Mouse (Mus musculus): ENCODE results near the gene Gsta3. TPM values are rescaled to one million over a fixed set of nuclear protein-coding genes. Genes with fewer than 3 reads are reported as not detected.

Gene Gsta3
- total and polyA plus RNA-seq, 2 experiments from 2014 or later: 0.31 to 0.74 TPM

DNA sequence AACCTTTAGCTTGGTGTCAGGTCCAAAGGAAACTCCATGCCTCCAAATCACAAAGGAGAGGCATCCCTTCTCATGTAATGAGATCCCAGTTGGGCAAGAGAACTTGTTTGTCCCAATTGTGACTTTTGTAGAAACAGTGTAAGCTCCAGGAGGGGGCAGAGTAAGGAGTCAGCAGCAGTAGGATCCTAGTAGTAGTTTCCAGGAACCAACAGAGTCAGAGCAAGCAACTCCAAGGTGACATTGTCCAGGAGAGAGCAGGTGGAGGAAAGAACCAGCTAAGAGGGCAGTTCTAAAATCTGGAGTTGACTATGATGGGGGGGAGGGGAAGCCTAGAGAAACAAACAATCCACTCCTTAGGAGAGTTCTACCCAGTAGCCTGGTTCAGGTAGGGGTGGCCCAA, 7.5 kb downstream of the Gsta3 start:
- Histone ChIP-seq H3K27me3 (ENCODE audit: insufficient read depth, low read length) (no peaks in the 10 kb centered on the region), H3K4me2 (ENCODE audit: low read depth, low read length) (no peak overlapping the region), H3K9ac (replicated peaks; ENCODE audit: low read length) (no peak overlapping the region), H3K9me3 (ENCODE audit: low read length) (no peaks in the 10 kb centered on the region), H3K36me3 (ENCODE audit: insufficient read depth, low read length) (no peaks in the 10 kb centered on the region), H3K27ac (no peak overlapping the region), H3K4me1 (ENCODE audit: insufficient read depth, low read length) (no peaks in the 10 kb centered on the region), H3K4me3 (ENCODE audit: low read length) (no peak overlapping the region)
- ATAC-seq (no peak), DNase-seq (ENCODE audit: low spot score) (no peak)
- TF ChIP-seq CTCF (IDR thresholded peaks at IDR 0.05; ENCODE audit: low read depth): no peak

DNA sequence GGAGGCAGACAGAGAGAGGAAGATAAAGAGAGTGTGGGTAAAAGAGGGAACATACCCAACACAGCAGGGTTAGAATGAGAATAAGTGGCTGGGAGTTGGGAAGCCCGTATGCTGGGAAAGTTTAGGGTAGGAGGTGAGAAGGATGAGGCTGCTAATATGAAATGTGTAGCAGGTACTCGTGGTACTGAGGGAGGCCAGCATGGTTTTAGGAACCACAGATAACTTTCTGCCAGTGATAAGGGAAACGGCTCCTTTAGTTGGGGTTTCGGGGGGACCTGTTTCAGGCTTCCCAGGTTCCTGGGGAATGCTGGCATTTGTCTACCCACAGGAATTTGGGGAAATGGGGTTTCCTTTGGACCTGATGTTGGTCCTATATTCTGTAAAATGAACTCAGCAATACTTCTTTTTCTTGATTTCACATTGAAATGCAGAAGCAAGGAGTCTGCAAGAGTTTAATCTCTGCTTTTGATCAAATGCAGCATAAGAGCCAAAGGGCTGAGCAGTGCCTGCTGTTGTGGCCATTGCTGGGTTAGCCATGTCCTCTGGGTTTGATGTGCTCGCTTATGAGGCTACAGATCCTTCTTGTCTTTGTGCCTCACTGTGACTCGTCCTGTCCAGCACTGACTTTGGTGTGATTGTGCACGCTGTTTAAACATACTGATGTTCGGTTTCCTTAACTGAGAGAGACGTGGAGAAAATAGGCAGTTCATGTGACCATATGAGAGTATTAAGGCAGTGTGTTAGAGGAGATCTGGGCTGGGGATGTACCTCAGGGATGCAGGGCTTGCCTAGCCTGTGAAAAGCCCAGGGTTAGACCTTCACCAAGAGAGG, 8.4 kb downstream of the Gsta3 start:
- WGBS: 87% methylated on average over 9 of the region's 9 CpGs
- no peaks in the 10 kb centered on the region for H3K4me1 ChIP-seq (ENCODE audit: insufficient read depth, low read length)
- H3K27ac ChIP-seq: no peak overlapping the region
- H3K27me3 ChIP-seq (ENCODE audit: insufficient read depth, low read length): no peaks in the 10 kb centered on the region
- no peaks in the 10 kb centered on the region for H3K36me3 ChIP-seq (ENCODE audit: insufficient read depth, low read length)
- no peak for ATAC-seq
- DNase-seq (ENCODE audit: low spot score): no peak
- no peak for TF ChIP-seq CTCF (IDR thresholded peaks at IDR 0.05; ENCODE audit: low read depth)
- no peak overlapping the region for H3K4me3 ChIP-seq (ENCODE audit: low read length)
- no peak overlapping the region for H3K9ac ChIP-seq (replicated peaks; ENCODE audit: low read length)
- no peak overlapping the region for H3K4me2 ChIP-seq (ENCODE audit: low read depth, low read length)
- H3K9me3 ChIP-seq (ENCODE audit: low read length): no peaks in the 10 kb centered on the region

DNA sequence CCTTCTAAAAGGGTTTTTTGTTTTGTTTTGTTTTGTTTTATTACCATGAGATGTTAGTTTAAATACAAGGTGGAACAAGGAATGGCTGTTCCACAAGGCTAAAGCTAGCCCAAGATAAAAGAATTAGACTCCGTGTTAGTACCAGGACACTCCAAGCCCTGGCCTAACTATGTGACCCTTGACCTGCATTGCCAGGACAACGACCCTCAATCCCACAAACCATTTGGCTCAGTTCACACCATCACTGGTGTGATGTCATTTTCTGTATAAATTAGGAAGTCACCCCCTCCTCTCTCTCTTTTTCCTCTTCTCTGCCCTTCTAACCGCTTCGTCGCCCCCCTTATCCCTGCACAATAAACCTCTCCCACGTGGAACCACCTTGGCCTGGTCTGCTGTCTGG, 11.3 kb downstream of the Gsta3 start:
- Histone ChIP-seq H3K4me2 (ENCODE audit: low read depth, low read length) (no peak overlapping the region), H3K27me3 (ENCODE audit: insufficient read depth, low read length) (no peaks in the 10 kb centered on the region), H3K27ac (no peak overlapping the region), H3K9ac (replicated peaks; ENCODE audit: low read length) (no peak overlapping the region), H3K4me1 (ENCODE audit: insufficient read depth, low read length) (no peaks in the 10 kb centered on the region), H3K36me3 (ENCODE audit: insufficient read depth, low read length) (no peaks in the 10 kb centered on the region), H3K4me3 (ENCODE audit: low read length) (no peak overlapping the region), H3K9me3 (ENCODE audit: low read length) (no peaks in the 10 kb centered on the region)
- ATAC-seq (no peak), DNase-seq (ENCODE audit: low spot score) (no peak)
- no peak for TF ChIP-seq CTCF (IDR thresholded peaks at IDR 0.05; ENCODE audit: low read depth)
- 31% methylated on average over 6 of the region's 6 CpGs for WGBS

DNA sequence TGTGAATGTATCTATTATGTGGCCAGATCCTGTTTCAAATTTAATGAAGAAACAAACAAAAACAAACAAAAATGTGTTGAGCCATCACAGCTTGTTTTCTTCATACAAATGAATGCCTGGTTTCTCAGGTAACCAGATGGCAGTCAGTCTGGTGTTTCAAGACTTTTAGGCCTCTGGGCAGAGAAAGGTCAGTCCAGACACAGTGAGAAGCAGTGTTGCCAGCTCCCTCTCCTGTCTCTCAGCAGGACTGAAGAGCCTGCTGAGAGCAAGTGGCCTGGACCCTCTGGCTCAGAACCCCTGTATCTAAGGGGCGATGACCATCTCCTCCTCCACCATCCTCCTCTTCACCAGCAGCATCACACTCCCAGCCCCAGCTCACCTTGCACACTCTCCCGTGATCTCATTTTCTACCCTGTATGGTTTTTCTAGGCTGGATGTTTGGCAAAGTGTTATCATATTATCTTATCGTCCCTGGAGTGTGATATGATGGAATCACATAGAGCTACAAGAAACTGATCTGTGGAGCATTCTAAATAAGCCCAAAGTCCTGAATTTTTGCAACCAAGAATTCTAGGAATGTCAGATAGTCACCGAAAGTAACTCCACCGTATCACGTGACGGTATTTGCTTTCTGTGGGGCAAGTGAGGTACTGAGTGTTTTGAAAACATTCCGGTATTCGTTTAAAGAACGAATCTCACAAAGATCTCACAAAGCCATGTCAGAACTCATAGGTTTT, 12.3 kb downstream of the Gsta3 start:
- Histone ChIP-seq H3K27ac (no peak overlapping the region), H3K27me3 (ENCODE audit: insufficient read depth, low read length) (no peaks in the 10 kb centered on the region), H3K36me3 (ENCODE audit: insufficient read depth, low read length) (no peaks in the 10 kb centered on the region), H3K9me3 (ENCODE audit: low read length) (no peaks in the 10 kb centered on the region), H3K9ac (replicated peaks; ENCODE audit: low read length) (no peak overlapping the region), H3K4me3 (ENCODE audit: low read length) (no peak overlapping the region), H3K4me2 (ENCODE audit: low read depth, low read length) (no peak overlapping the region), H3K4me1 (ENCODE audit: insufficient read depth, low read length) (no peaks in the 10 kb centered on the region)
- no peak for TF ChIP-seq CTCF (IDR thresholded peaks at IDR 0.05; ENCODE audit: low read depth)
- ATAC-seq (no peak), DNase-seq (ENCODE audit: low spot score) (no peak)
- WGBS: 90% methylated on average over 10 of the region's 10 CpGs

DNA sequence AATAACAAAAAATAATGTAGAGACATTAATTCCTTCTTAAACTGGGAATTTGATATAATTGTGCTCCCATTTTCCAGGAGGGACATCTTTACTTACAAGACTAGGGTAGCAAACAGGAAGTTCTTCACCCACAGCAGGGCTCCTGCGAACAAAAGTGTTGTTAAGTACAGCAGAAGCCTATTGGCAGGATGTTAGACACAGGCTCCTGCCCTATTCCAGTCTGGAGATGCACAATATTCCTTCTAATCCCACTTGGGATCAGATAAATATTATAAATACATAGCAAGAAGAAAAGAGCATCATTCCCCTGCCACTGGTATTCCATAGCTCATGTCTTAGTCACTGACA, 12.9 kb downstream of the Gsta3 start:
- no peak overlapping the region for H3K4me3 ChIP-seq (ENCODE audit: low read length)
- no peaks in the 10 kb centered on the region for H3K27me3 ChIP-seq (ENCODE audit: insufficient read depth, low read length)
- H3K9me3 ChIP-seq (ENCODE audit: low read length): no peaks in the 10 kb centered on the region
- 94% methylated on average over 1 of the region's 1 CpGs for WGBS
- H3K4me2 ChIP-seq (ENCODE audit: low read depth, low read length): no peak overlapping the region
- DNase-seq (ENCODE audit: low spot score) (no peak), ATAC-seq (no peak)
- H3K4me1 ChIP-seq (ENCODE audit: insufficient read depth, low read length): no peaks in the 10 kb centered on the region
- no peak overlapping the region for H3K27ac ChIP-seq
- TF ChIP-seq CTCF (IDR thresholded peaks at IDR 0.05; ENCODE audit: low read depth): no peak
- no peaks in the 10 kb centered on the region for H3K36me3 ChIP-seq (ENCODE audit: insufficient read depth, low read length)
- H3K9ac ChIP-seq (replicated peaks; ENCODE audit: low read length): no peak overlapping the region

DNA sequence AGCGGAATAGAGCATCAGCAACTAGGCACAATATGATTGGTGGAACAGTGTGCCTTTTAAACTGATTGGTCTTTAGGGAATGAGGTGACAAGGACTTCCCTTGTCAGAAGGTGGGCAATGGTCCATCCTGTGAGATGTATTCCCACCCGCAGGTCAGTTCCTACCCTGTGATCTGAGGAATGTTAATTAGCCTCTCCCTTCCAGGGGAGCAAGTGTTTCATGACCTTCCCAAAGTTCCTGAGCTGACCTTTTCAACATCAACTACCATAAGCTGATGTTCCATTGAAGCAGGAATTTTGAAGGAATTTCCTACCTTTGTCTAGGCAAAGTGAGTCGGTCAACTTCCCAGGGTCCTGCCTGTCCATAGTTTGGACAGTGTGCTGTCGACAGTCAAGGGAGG, 13.5 kb downstream of the Gsta3 start:
- Histone ChIP-seq H3K36me3 (ENCODE audit: insufficient read depth, low read length) (no peaks in the 10 kb centered on the region), H3K4me1 (ENCODE audit: insufficient read depth, low read length) (no peaks in the 10 kb centered on the region), H3K27me3 (ENCODE audit: insufficient read depth, low read length) (no peaks in the 10 kb centered on the region), H3K4me3 (ENCODE audit: low read length) (no peak overlapping the region), H3K9ac (replicated peaks; ENCODE audit: low read length) (no peak overlapping the region), H3K4me2 (ENCODE audit: low read depth, low read length) (no peak overlapping the region), H3K27ac (no peak overlapping the region), H3K9me3 (ENCODE audit: low read length) (no peaks in the 10 kb centered on the region)
- 77% methylated on average over 4 of the region's 4 CpGs for WGBS
- no peak for DNase-seq (ENCODE audit: low spot score)
- no peak for ATAC-seq
- TF ChIP-seq CTCF (IDR thresholded peaks at IDR 0.05; ENCODE audit: low read depth): no peak

Data from hindbrain, postnatal 0 days (tissue).